Mouse (Mus musculus): ENCODE results near the gene Tasp1. TPM values are rescaled to one million over a fixed set of nuclear protein-coding genes. Genes with fewer than 3 reads are reported as not detected.
"Not testable (repeated sequence)": the region's sequence is repeated elsewhere in the genome, so short reads cannot be mapped to it uniquely, and the experiment has no call there.

Gene Tasp1
- total RNA-seq (2015) (6.6 TPM in 2 replicates), total RNA-seq (2017) (7.5 and 7.6 TPM in 2 replicates)

- peak; percentile 98 for ATAC-seq (ENCODE audit: poor library complexity, severe bottlenecking)
Observed at GRCm38 (mm10) chr2:140066353-140067314, at the start of gene Tasp1. Gene Tasp1 (minus strand): TSS chr2:140066805.

GRCm38 (mm10) chr2:140113851-140114250, 47.2 kb upstream of the Tasp1 start:
- no peak for ATAC-seq (ENCODE audit: poor library complexity, severe bottlenecking)

DNA sequence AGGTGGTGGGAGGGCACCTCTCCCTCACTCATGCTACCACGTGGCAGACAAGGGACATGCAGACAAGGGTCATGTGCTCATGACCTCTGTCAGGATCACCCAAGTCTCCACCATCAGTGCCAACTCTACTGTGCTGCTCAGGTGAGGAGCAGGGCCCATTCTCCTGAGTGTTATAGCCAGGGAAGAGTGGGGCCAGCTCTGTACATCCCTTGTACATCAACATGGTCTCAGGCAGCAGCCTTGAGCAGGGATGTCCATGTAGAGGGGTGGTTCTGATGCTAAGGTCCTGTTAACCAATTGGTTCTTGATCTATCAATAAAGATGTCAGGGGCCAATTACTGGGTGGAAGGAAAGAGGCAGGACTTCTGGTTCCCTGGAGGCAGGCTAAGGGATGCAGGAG, 42.3 kb upstream of the Tasp1 start:
- ATAC-seq (ENCODE audit: poor library complexity, severe bottlenecking), result no peak

- ATAC-seq (ENCODE audit: poor library complexity, severe bottlenecking), result no peak
Observed at GRCm38 (mm10) chr2:140107641-140108040, 41.0 kb upstream of the Tasp1 start.

GRCm38 (mm10) chr2:140104951-140105350, 38.3 kb upstream of the Tasp1 start:
- ATAC-seq (ENCODE audit: poor library complexity, severe bottlenecking), result no peak

GRCm38 (mm10) chr2:140100551-140101474, 34.2 kb upstream of the Tasp1 start:
- ATAC-seq (ENCODE audit: poor library complexity, severe bottlenecking), result no peak

- no peak for ATAC-seq (ENCODE audit: poor library complexity, severe bottlenecking)
Observed at GRCm38 (mm10) chr2:140099971-140100370, 33.4 kb upstream of the Tasp1 start.

GRCm38 (mm10) chr2:140097131-140097591, 30.6 kb upstream of the Tasp1 start:
- ATAC-seq (ENCODE audit: poor library complexity, severe bottlenecking), result peak; percentile 51; the same call in 1 of the 2 replicates

DNA sequence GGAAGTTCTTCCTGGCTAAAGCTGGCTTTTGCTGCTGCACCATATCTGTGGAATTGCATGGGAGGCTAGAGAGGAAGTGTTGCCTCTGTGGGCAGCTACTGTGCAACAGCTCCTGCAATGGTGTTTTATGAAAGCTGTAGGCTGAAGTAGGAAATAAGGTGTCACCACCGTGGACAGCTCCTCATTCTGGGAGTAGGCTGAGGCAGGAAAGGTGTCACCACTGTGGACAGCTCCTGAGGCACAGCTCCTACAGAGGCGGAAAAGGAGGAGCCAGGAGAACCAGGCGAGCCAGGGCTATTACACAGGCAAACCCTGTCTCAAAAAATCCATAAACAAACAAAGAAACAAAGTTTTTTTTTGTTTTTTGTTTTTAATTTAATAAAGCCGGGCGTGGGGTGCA, 29.4 kb upstream of the Tasp1 start:
- ATAC-seq (ENCODE audit: poor library complexity, severe bottlenecking), result no peak

GRCm38 (mm10) chr2:140093433-140093832, 26.8 kb upstream of the Tasp1 start:
- no peak for ATAC-seq (ENCODE audit: poor library complexity, severe bottlenecking)

DNA sequence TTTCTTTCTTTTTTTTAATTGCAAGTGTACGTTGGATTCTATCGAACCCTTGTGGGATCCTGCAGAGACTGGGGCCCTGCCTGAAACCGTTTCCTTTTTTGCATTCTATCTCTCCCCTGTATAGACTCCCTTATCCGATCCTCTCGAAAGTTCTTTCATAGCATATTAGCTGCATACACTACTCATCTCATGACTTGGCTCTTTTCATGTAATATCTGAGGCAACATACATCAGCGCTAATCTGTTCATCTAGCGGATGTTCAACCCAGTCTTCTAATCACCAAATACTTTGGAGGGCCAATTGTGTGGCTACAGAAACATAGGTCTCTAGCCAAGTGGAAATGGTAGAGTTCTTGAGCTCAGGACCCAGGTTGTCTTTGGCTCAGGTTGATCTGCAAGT, 17.6 kb upstream of the Tasp1 start:
- no peak for ATAC-seq (ENCODE audit: poor library complexity, severe bottlenecking)

GRCm38 (mm10) chr2:140080747-140081577, 14.4 kb upstream of the Tasp1 start:
- ATAC-seq (ENCODE audit: poor library complexity, severe bottlenecking), result no peak

DNA sequence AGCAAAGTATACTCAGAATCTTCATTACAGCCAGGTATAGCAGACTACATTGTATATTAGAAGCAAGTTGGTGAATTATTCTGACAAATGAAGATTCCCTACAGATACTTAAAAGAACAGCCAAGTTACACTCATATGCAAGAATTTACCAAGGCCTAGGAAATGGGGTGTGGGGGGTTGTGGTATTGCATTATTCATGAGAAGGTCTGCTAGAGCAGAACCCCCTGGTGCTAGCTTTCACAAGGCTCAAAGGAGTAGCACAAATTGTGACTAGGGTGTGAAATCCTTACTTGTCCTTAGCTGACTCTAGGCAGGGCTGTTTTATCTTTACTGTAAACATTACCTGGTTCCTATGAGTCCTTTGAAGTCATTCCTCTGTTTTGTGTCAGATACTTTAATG, 12.7 kb upstream of the Tasp1 start:
- not testable (repeated sequence) for ATAC-seq (ENCODE audit: poor library complexity, severe bottlenecking)

DNA sequence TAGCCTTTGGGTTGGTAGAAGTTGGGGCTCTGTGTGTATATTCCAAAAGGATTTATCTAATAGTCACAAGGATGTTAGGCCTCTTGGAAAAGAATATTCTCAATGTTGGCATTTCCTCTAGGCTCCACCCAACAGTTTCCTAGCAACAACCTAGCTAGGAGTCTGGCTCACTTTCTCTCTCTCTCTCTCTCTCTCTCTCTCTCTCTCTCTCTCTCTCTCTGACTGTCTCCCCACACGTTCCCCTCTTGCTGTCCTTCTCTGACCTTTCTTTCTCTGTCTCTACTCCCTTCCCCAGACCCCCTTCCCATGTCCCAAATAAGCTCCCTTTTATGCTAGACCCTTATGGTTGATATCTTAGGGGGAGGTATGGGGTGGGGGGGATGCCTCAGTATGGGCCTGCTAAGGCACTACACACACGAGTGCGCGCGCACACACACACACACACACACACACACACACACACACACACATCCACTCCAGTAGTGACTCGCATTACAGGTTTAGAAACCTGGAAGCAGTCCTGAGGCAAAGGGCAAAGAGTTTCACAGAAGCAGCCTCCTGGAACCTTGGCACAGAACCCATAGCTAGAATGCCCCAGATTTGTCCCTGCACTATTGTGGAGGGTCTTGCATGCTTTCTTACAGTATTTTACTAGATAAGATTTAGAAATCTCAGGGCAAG, 12.1 kb upstream of the Tasp1 start:
- ATAC-seq (ENCODE audit: poor library complexity, severe bottlenecking), result no peak

DNA sequence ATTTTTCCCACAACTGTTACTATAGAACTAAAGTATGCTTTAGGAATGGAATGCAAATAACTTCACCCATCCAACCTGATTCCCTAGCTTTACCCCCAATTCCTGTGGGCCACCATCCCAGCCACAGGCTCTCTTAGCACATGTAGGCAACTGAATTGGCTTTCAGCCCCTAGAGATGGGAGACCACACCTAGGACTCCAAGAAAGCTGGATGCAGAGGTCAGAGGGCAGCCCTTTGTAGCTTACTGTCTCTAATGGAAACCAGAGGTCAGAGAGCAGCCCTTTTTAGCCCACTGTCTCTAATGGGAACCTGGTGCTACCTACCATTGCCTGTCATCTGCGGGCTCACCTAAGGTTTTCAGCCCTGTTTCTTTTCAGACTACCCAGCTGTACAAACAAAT, 10.9 kb upstream of the Tasp1 start:
- no peak for ATAC-seq (ENCODE audit: poor library complexity, severe bottlenecking)

GRCm38 (mm10) chr2:140075150-140075549, 8.5 kb upstream of the Tasp1 start:
- ATAC-seq (ENCODE audit: poor library complexity, severe bottlenecking), result no peak

- ATAC-seq (ENCODE audit: poor library complexity, severe bottlenecking), result no peak
Observed at GRCm38 (mm10) chr2:140067516-140067915, 911 bp upstream of the Tasp1 start.

GRCm38 (mm10) chr2:140065676-140066075, 929 bp downstream of the Tasp1 start:
- no peak for ATAC-seq (ENCODE audit: poor library complexity, severe bottlenecking)

DNA sequence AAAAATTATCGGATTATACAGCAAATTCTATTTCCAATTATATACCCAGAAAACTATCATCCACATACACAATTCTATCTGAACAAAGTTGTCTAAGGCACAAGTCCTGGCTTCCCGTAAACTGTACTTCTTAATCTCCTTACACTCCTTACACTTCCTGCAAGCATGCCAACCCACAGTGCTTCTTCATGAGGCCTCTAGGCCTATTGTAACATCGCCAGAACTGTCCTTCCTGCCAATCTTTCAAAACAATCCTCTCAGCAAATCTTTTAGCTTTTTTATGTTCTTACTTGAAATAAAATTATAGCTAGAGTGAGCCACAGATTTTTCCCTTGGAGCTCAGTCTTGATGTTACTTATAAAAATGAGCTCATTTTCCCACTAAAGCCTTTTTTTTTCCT, 5.1 kb downstream of the Tasp1 start:
- ATAC-seq (ENCODE audit: poor library complexity, severe bottlenecking), result no peak

Measured in megakaryocyte, adult 5-6 weeks (primary cell).